Mouse (Mus musculus): ENCODE data around the gene Tmcc3. TPM values are rescaled to one million over a fixed set of nuclear protein-coding genes. Genes with fewer than 3 reads are reported as not detected.

The Tmcc3 gene
- polyA plus RNA-seq, 1 experiment from 2014 or later: 17.5 TPM

DNA sequence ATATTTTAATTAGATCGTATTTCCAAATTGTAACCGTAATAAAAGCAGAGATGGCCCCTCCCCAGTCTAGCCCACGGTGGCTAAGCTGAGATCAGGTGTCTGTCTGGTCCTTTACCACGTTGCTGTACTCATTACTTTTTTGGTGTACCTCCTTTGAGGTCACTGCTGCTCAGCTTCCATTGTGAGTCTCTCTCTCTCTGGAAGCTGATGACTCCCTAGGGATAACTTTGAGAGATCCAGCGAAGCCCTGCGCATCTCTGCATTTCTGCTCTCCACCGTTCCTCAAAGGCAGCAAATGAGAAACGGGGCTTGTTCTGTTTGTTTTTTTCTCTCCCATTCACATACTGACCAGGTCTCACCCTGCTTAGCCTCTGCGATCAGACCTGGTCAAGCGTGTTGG is 23.3 kb downstream of the Tmcc3 start:
- Histone ChIP-seq H3K4me1 (peaks cover 3% of the 10 kb centered on the region; the same call in 1 of the 2 replicates), H3K4me3 (no peak overlapping the region), H3K36me3 (no peaks in the 10 kb centered on the region), H3K9me3 (no peaks in the 10 kb centered on the region), H3K27ac (no peak overlapping the region), H3K27me3 (no peaks in the 10 kb centered on the region), H3K9ac (no peak overlapping the region), H3K4me2 (no peak overlapping the region)
- 61% methylated on average over 10 of the region's 10 CpGs for WGBS
- ATAC-seq (ENCODE audit: insufficient number of reproducible peaks, low FRiP score, low TSS enrichment, low read depth): no peak

- no peak overlapping the region for H3K4me2 ChIP-seq
- WGBS: 77% methylated on average over 6 of the region's 6 CpGs
- H3K4me3 ChIP-seq: no peak overlapping the region
- H3K9ac ChIP-seq: no peak overlapping the region
- H3K36me3 ChIP-seq: no peaks in the 10 kb centered on the region
- no peaks in the 10 kb centered on the region for H3K9me3 ChIP-seq
- H3K27me3 ChIP-seq: no peaks in the 10 kb centered on the region
- no peak overlapping the region for H3K27ac ChIP-seq
- no peak for ATAC-seq (ENCODE audit: insufficient number of reproducible peaks, low FRiP score, low TSS enrichment, low read depth)
- no peaks in the 10 kb centered on the region for H3K4me1 ChIP-seq
Observed at GRCm38 (mm10) chr10:94336071-94336470, 24.3 kb downstream of the Tmcc3 start.

- no peaks in the 10 kb centered on the region for H3K27me3 ChIP-seq
- H3K9ac ChIP-seq: no peak overlapping the region
- H3K27ac ChIP-seq: no peak overlapping the region
- H3K4me1 ChIP-seq: peaks cover 3% of the 10 kb centered on the region; the same call in 1 of the 2 replicates
- no peaks in the 10 kb centered on the region for H3K36me3 ChIP-seq
- H3K4me3 ChIP-seq: no peak overlapping the region
- 70% methylated on average over 17 of the region's 17 CpGs for WGBS
- H3K9me3 ChIP-seq: no peaks in the 10 kb centered on the region
- ATAC-seq (ENCODE audit: insufficient number of reproducible peaks, low FRiP score, low TSS enrichment, low read depth): no peak
- H3K4me2 ChIP-seq: no peak overlapping the region
Observed at GRCm38 (mm10) chr10:94341501-94341900, 29.8 kb downstream of the Tmcc3 start.

GRCm38 (mm10) chr10:94342256-94342655 is 30.5 kb downstream of the Tmcc3 start:
- Histone ChIP-seq H3K4me1 (peaks cover 3% of the 10 kb centered on the region; the same call in 1 of the 2 replicates), H3K36me3 (no peaks in the 10 kb centered on the region), H3K9me3 (no peaks in the 10 kb centered on the region), H3K9ac (no peak overlapping the region), H3K27me3 (no peaks in the 10 kb centered on the region), H3K27ac (no peak overlapping the region), H3K4me2 (no peak overlapping the region), H3K4me3 (no peak overlapping the region)
- ATAC-seq (ENCODE audit: insufficient number of reproducible peaks, low FRiP score, low TSS enrichment, low read depth): no peak
- 65% methylated on average over 7 of the region's 7 CpGs for WGBS

DNA sequence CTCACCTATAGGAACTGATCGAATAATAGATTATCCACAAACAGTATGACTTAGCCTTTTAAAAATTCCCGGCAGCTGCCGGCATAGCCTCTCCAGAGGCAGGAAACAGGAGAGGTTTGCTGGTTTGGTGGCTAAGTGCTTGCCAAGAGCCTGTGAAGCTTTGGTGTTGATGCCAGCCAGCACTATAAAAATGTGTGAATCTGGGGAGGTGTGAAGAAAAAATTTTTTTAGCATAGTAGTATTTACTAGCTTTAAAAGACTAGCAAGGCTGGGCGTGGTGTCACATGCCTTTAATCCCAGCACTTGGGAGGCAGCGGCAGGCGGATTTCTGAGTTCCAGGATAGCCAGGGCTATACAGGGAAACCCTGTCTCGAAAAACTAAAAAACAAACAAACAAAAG is 31.8 kb downstream of the Tmcc3 start:
- no peak overlapping the region for H3K9ac ChIP-seq
- no peak overlapping the region for H3K4me2 ChIP-seq
- 50% methylated on average over 7 of the region's 7 CpGs for WGBS
- H3K27me3 ChIP-seq: no peaks in the 10 kb centered on the region
- H3K9me3 ChIP-seq: no peaks in the 10 kb centered on the region
- H3K27ac ChIP-seq: no peak overlapping the region
- no peak for ATAC-seq (ENCODE audit: insufficient number of reproducible peaks, low FRiP score, low TSS enrichment, low read depth)
- H3K4me1 ChIP-seq: peaks cover 3% of the 10 kb centered on the region; the same call in 1 of the 2 replicates
- no peaks in the 10 kb centered on the region for H3K36me3 ChIP-seq
- no peak overlapping the region for H3K4me3 ChIP-seq

DNA sequence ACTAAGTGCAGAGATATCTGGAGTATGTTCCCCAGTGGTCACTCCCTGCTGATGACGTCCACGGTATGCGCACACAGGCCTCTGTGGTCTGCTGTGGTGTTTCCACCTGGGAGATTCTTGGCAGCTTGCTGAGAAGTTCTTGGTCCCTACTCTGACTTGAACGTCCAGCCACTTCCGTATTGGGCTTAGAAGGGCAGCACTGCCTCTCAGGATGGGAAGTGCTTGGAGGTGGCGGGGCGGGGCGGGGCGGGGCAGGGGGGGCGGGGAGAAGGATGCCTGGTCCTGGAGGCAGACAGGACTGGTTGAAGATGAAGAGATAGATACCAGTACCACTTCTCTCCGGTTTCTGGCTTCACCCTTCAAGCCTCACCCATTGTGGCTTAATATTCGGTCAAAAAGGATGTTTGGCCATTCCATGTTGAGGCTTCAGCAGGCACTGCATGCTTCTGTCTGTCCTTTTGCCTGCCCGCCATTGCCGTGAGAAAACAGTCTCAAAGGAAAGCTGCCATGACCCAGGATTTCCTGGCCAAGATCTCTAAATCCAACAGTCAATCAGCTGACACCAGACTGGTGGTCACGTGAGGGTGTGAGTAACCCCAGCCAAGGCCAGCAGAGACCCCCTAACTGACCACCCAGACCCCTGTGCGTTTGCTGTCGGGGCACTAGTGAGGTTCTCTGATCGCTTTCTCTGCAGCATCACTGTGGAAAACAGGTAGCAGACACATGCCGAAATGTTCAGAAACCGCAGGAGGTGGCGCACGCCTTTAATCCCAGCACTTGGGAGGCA is 33.1 kb downstream of the Tmcc3 start:
- H3K4me2 ChIP-seq: no peak overlapping the region
- no peak overlapping the region for H3K9ac ChIP-seq
- no peaks in the 10 kb centered on the region for H3K27me3 ChIP-seq
- no peak overlapping the region for H3K27ac ChIP-seq
- H3K36me3 ChIP-seq: no peaks in the 10 kb centered on the region
- H3K4me3 ChIP-seq: no peak overlapping the region
- H3K9me3 ChIP-seq: no peaks in the 10 kb centered on the region
- no peak for ATAC-seq (ENCODE audit: insufficient number of reproducible peaks, low FRiP score, low TSS enrichment, low read depth)
- 46% methylated on average over 22 of the region's 22 CpGs for WGBS
- peaks cover 3% of the 10 kb centered on the region; the same call in 1 of the 2 replicates for H3K4me1 ChIP-seq

DNA sequence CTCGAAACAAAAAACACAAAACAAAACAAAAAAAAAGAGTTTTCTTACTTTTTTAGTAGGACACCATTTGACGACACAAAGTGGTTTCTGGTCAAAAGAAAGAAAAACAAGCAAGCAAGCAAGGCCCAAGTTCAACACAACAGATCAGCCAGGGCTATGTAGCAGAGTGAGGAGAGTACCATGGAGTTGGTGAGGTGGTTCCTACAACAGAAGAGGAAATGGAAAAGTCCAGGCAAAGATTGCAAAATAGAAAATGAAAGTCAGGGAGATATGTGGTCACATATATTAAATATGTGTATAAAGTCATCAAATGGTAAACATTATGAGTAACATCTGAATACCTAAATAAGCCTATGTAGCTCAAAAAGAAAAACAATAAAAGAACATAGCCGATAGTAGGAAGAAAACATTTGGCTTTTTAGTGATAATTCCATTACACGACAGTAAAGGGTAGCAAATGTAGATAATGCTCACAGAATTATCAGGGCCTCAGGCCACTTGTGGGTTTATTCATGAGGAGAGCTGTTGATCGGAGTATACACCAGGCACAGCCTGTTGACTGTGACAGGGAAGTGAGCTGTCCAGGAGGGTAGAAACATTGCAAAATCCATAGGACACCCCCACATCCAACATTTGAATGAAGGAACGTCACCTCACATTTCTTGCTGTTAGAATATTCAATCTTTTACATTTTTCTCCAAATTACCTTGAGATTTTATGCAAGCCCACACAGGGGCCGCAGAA is 33.9 kb downstream of the Tmcc3 start:
- H3K9ac ChIP-seq: no peak overlapping the region
- H3K27me3 ChIP-seq: no peaks in the 10 kb centered on the region
- H3K4me1 ChIP-seq: peaks cover 3% of the 10 kb centered on the region; the same call in 1 of the 2 replicates
- ATAC-seq (ENCODE audit: insufficient number of reproducible peaks, low FRiP score, low TSS enrichment, low read depth): no peak
- H3K4me2 ChIP-seq: no peak overlapping the region
- H3K36me3 ChIP-seq: no peaks in the 10 kb centered on the region
- no peaks in the 10 kb centered on the region for H3K9me3 ChIP-seq
- WGBS: 89% methylated on average over 7 of the region's 7 CpGs
- H3K27ac ChIP-seq: no peak overlapping the region
- no peak overlapping the region for H3K4me3 ChIP-seq

DNA sequence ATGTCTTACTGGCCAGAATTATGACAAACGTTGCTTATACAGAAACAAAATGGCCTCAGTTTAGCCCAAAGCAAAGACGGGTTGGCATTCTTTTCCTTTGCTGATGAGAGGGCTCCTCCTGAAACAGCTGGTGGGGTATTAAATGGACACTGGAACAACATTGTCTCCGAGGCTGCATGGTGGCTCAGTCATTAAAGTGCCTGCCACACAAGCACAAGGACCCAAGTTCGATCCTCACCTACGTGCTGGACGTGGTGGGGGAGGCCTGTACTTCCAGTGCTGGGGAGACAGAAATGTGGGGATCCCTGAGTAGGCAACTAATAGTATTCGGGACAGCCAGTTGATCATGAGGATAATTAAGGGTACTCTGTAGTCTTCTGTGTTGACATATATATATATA is 34.8 kb downstream of the Tmcc3 start:
- peaks cover 3% of the 10 kb centered on the region; the same call in 1 of the 2 replicates for H3K4me1 ChIP-seq
- no peak overlapping the region for H3K9ac ChIP-seq
- no peaks in the 10 kb centered on the region for H3K27me3 ChIP-seq
- no peaks in the 10 kb centered on the region for H3K36me3 ChIP-seq
- H3K27ac ChIP-seq: no peak overlapping the region
- H3K9me3 ChIP-seq: no peaks in the 10 kb centered on the region
- no peak overlapping the region for H3K4me2 ChIP-seq
- no peak for ATAC-seq (ENCODE audit: insufficient number of reproducible peaks, low FRiP score, low TSS enrichment, low read depth)
- WGBS: 94% methylated on average over 7 of the region's 7 CpGs
- H3K4me3 ChIP-seq: no peak overlapping the region

GRCm38 (mm10) chr10:94347296-94347695 is 35.5 kb downstream of the Tmcc3 start:
- 70% methylated on average over 10 of the region's 10 CpGs for WGBS
- Histone ChIP-seq H3K27ac (no peak overlapping the region), H3K4me1 (peaks cover 3% of the 10 kb centered on the region; the same call in 1 of the 2 replicates), H3K4me3 (no peak overlapping the region), H3K4me2 (no peak overlapping the region), H3K36me3 (no peaks in the 10 kb centered on the region), H3K27me3 (no peaks in the 10 kb centered on the region), H3K9ac (no peak overlapping the region), H3K9me3 (no peaks in the 10 kb centered on the region)
- no peak for ATAC-seq (ENCODE audit: insufficient number of reproducible peaks, low FRiP score, low TSS enrichment, low read depth)

- Histone ChIP-seq H3K9ac (no peak overlapping the region), H3K27ac (no peak overlapping the region), H3K4me2 (no peak overlapping the region), H3K36me3 (no peaks in the 10 kb centered on the region), H3K9me3 (no peaks in the 10 kb centered on the region), H3K27me3 (no peaks in the 10 kb centered on the region), H3K4me3 (no peak overlapping the region), H3K4me1 (peaks cover 3% of the 10 kb centered on the region; the same call in 1 of the 2 replicates)
- no peak for ATAC-seq (ENCODE audit: insufficient number of reproducible peaks, low FRiP score, low TSS enrichment, low read depth)
- 92% methylated on average over 10 of the region's 10 CpGs for WGBS
Observed at GRCm38 (mm10) chr10:94347959-94348358, 36.2 kb downstream of the Tmcc3 start.

- Histone ChIP-seq H3K4me2 (no peak overlapping the region), H3K9me3 (no peaks in the 10 kb centered on the region), H3K27ac (no peak overlapping the region), H3K27me3 (no peaks in the 10 kb centered on the region), H3K4me3 (no peak overlapping the region), H3K4me1 (no peaks in the 10 kb centered on the region), H3K36me3 (no peaks in the 10 kb centered on the region), H3K9ac (no peak overlapping the region)
- 83% methylated on average over 5 of the region's 5 CpGs for WGBS
- no peak for ATAC-seq (ENCODE audit: insufficient number of reproducible peaks, low FRiP score, low TSS enrichment, low read depth)
Observed at GRCm38 (mm10) chr10:94350207-94350606, 38.5 kb downstream of the Tmcc3 start.

Data from limb, embryonic 15.5 days (tissue).